Mouse (Mus musculus) bone marrow macrophage, adult 2 months (primary cell): ENCODE measurements around the gene Gpa33.

Source experiments
- CTCF ChIP-seq: IDR thresholded peaks from 2 replicates; pipeline ENCODE4 v1.5.1; 2012; ENCODE audit warnings: low read depth, mild to moderate bottlenecking, low read length, moderate library complexity
- POLR2A ChIP-seq: IDR thresholded peaks from 2 replicates; pipeline ENCODE4 v1.6.1; 2012; ENCODE audit warnings: mild to moderate bottlenecking, low read depth, low read length, borderline replicate concordance

GRCm38 (mm10) chr1:166137244-166137938, 7.4 kb downstream of the Gpa33 start:
- TF ChIP-seq CTCF (no peak), POLR2A (no peak)
